Mouse (Mus musculus) gastrocnemius, adult 2 months (tissue): ENCODE measurements around the gene Zbtb6. TPM values are rescaled to one million over a fixed set of nuclear protein-coding genes. Genes with fewer than 3 reads are reported as not detected.
A peak's percentile ranks its signal among the peaks of the same experiment; 100 is the strongest.

Source experiments
- DNase-seq: peaks from one replicate; pipeline ENCODE4 v3.0.0; 2022
- H3K27ac ChIP-seq: fragments of 200-600 bp; 2 replicates; pipeline ENCODE4 v1.8.1; 2022; ENCODE audit warnings: mild to moderate bottlenecking
- H3K4me3 ChIP-seq: fragments of 200-600 bp; 2 replicates; pipeline ENCODE4 v1.8.1; 2022; ENCODE audit warnings: mild to moderate bottlenecking, moderate library complexity
- CTCF ChIP-seq: fragments of 200-600 bp; IDR thresholded peaks from 2 replicates; pipeline ENCODE4 v1.8.1; 2022; ENCODE audit warnings: antibody characterized with exemption, mild to moderate bottlenecking, moderate library complexity
- intact Hi-C: fragments of 180-260 bp; cut with DNase I; formaldehyde crosslinking; loops from one replicate; pipeline ENCODE4 v1.15.1; 2025
- total RNA-seq, 2 experiments: library from RNA; stranded (reverse); gene quantifications; 2 replicates each; pipeline ENCODE4 v1.2.3; 2021

Gene Zbtb6
- total RNA-seq, 2 experiments from 2014 or later: 3.4 to 4.0 TPM

- TF ChIP-seq CTCF: 0 out of 2 replicates have a peak, but pooled peaks have one; percentile 5
- intact Hi-C loops: no loop called here
- DNase-seq: peak; percentile 84
- Histone ChIP-seq H3K27ac (peak overlapping the region; percentile 90), H3K4me3 (peak overlapping the region; percentile 78)
Observed at GRCm38 (mm10) chr2:37430593-37431464, 12.1 kb downstream of the Zbtb6 start.

- intact Hi-C loops: no loop called here
- TF ChIP-seq CTCF: no peak; the same call in 1 of the 2 replicates
- H3K27ac ChIP-seq: peak overlapping the region; percentile 96
- H3K4me3 ChIP-seq: no peak overlapping the region; the same call in 1 of the 2 replicates
- DNase-seq: no peak
Observed at GRCm38 (mm10) chr2:37423671-37424070, 19.3 kb downstream of the Zbtb6 start.

- peak within 1 kb of the TSS; percentile 96 for H3K27ac ChIP-seq
- peak; percentile 95 for DNase-seq
- intact Hi-C loops: no loop called here
- no peak for TF ChIP-seq CTCF
- H3K4me3 ChIP-seq: peak within 1 kb of the TSS; percentile 96
Observed at GRCm38 (mm10) chr2:37422306-37423304, 20.4 kb downstream of the Zbtb6 start, which contains the start of gene Rc3h2. Rc3h2 (minus strand) TSS chr2:37422903.

GRCm38 (mm10) chr2:37421903-37422302 lies 21.1 kb downstream of the Zbtb6 start:
- intact Hi-C loops: no loop called here
- no peak for TF ChIP-seq CTCF
- Histone ChIP-seq H3K4me3 (peak overlapping the region; percentile 96), H3K27ac (peak overlapping the region; percentile 96)
- DNase-seq: no peak

GRCm38 (mm10) chr2:37395539-37395938 lies 47.4 kb downstream of the Zbtb6 start:
- DNase-seq: no peak
- intact Hi-C loops: no loop called here
- peak; percentile 37 for TF ChIP-seq CTCF
- no peak overlapping the region for H3K4me3 ChIP-seq
- no peak overlapping the region for H3K27ac ChIP-seq

GRCm38 (mm10) chr2:37382921-37383320 lies 60.0 kb downstream of the Zbtb6 start:
- intact Hi-C loops: loop anchor here (10.0 kb wide), 1 partner anchor 1632 kb away; no protein-coding TSS in a partner anchor
- no peak for TF ChIP-seq CTCF
- no peak for DNase-seq
- no peak overlapping the region for H3K4me3 ChIP-seq
- no peak overlapping the region for H3K27ac ChIP-seq

GRCm38 (mm10) chr2:37380189-37380588 lies 62.8 kb downstream of the Zbtb6 start:
- peak; percentile 73 for TF ChIP-seq CTCF
- intact Hi-C loops: loop anchor here (1.0 to 10.0 kb wide), 2 partner anchors 105 to 1635 kb away; no protein-coding TSS in a partner anchor
- DNase-seq: peak; percentile 42
- Histone ChIP-seq H3K27ac (no peak overlapping the region), H3K4me3 (no peak overlapping the region)

GRCm38 (mm10) chr2:37376018-37376417 lies 67.0 kb downstream of the Zbtb6 start:
- Histone ChIP-seq H3K4me3 (no peak overlapping the region), H3K27ac (no peak overlapping the region)
- DNase-seq: no peak
- no peak for TF ChIP-seq CTCF
- intact Hi-C loops: loop anchor here (10.0 kb wide), 1 partner anchor 399 kb away; the partner anchor contains the start of gene Crb2

Other genes starting within 250 kb of the Zbtb6 start
- gene Olfr366, start 231.6 kb downstream of the Zbtb6 start, total RNA-seq: not detected
- gene Olfr368, start 116.7 kb downstream of the Zbtb6 start, total RNA-seq: not detected
- gene Pdcl, start 83.8 kb downstream of the Zbtb6 start, total RNA-seq: 10 to 100 TPM in 1 of 2 experiments, 1 to 10 TPM in 1; 10.0 to 16.0 TPM
- gene Rc3h2, start 20.3 kb downstream of the Zbtb6 start, total RNA-seq: 10 to 100 TPM; 36.0 to 46.3 TPM
- gene Zbtb26, start within 50 bp of the Zbtb6 start, total RNA-seq: 1 to 10 TPM; 4.6 to 5.7 TPM
- 10 to 100 TPM; 33.9 to 34.5 TPM for gene Rabgap1, start 108 bp upstream of the Zbtb6 start, total RNA-seq
- under 1 TPM; 0.50 to 0.71 TPM for gene Gpr21, start 73.2 kb upstream of the Zbtb6 start, total RNA-seq